Mouse (Mus musculus) MEL (cell line): ENCODE data around the gene Zeb2. TPM values are rescaled to one million over a fixed set of nuclear protein-coding genes. Genes with fewer than 3 reads are reported as not detected.
A peak's percentile ranks its signal among the peaks of the same experiment; 100 is the strongest.

ENCODE experiments used
- DNase-seq: peaks from one replicate; pipeline ENCODE4 v3.0.0; 2011; ENCODE audit warnings: low read depth, low spot score
- H3K27ac ChIP-seq: 2 replicates; pipeline ENCODE4 v1.5.1; 2012; ENCODE audit warnings: low read depth, mild to moderate bottlenecking, control low read depth, low read length, moderate library complexity; ENCODE audit not compliant: control insufficient read depth
- H3K27me3 ChIP-seq, 2 experiments: fragments of 150-350 bp in 1 of 2; sonication (generic) in 1 of 2; 2 replicates each; pipeline ENCODE4 v1.6.1; 2012; ENCODE audit warnings: low read length in 2 of 2, mild to moderate bottlenecking in 2 of 2, improper control_type of control experiment in 1 of 2, moderate library complexity in 1 of 2; ENCODE audit not compliant: insufficient read depth in 2 of 2, control insufficient read depth in 1 of 2
- H3K36me3 ChIP-seq, 2 experiments: 2 replicates each; pipeline ENCODE4 v1.6.1; 2012 to 2014; ENCODE audit warnings: low read length in 2 of 2, improper control_type of control experiment in 1 of 2, inconsistent platforms in 1 of 2, mild to moderate bottlenecking in 1 of 2; ENCODE audit not compliant: insufficient read depth in 2 of 2, control insufficient read depth in 1 of 2
- H3K4me1 ChIP-seq, 2 experiments: fragments of 150-350 bp in 1 of 2; sonication (generic) in 1 of 2; 2 replicates each; pipeline ENCODE4 v1.6.1; 2012; ENCODE audit warnings: low read length in 2 of 2, improper control_type of control experiment in 1 of 2, mild to moderate bottlenecking in 1 of 2; ENCODE audit not compliant: insufficient read depth in 2 of 2, control insufficient read depth in 1 of 2
- H3K4me3 ChIP-seq, 2 experiments: fragments of 150-350 bp in 1 of 2; sonication (generic) in 1 of 2; 2 replicates each; pipeline ENCODE4 v1.5.1; 2012; ENCODE audit warnings: low read depth in 2 of 2, low read length in 2 of 2, mild to moderate bottlenecking in 2 of 2, moderate library complexity in 2 of 2, control low read depth in 1 of 2, improper control_type of control experiment in 1 of 2; ENCODE audit not compliant: control insufficient read depth in 1 of 2, insufficient read depth in 1 of 2
- H3K79me2 ChIP-seq: 2 replicates; pipeline ENCODE4 v1.6.1; 2012; ENCODE audit warnings: mild to moderate bottlenecking, low read length, moderate library complexity; ENCODE audit not compliant: control insufficient read depth, poor library complexity, insufficient read depth
- H3K9ac ChIP-seq: 2 replicates; pipeline ENCODE4 v1.6.1; 2012; ENCODE audit warnings: low read depth, mild to moderate bottlenecking, control low read depth, low read length, moderate library complexity; ENCODE audit not compliant: control insufficient read depth, poor library complexity, severe bottlenecking
- H3K9me3 ChIP-seq: fragments of 150-350 bp; sonication (generic); replicated peaks from 2 replicates; pipeline ENCODE4 v1.6.1; 2012; ENCODE audit warnings: mild to moderate bottlenecking, low read length, improper control_type of control experiment, moderate library complexity; ENCODE audit not compliant: insufficient read depth
- BHLHE40 ChIP-seq: IDR thresholded peaks from 2 replicates; pipeline ENCODE4 v1.6.1; 2012; ENCODE audit warnings: low read depth, mild to moderate bottlenecking, inconsistent platforms, low read length, improper control_type of control experiment, borderline replicate concordance
- CHD1 ChIP-seq: IDR thresholded peaks from 2 replicates; pipeline ENCODE4 v1.6.1; 2012; ENCODE audit warnings: low read depth, mild to moderate bottlenecking, inconsistent platforms, low read length, improper control_type of control experiment
- ETS1 ChIP-seq: IDR thresholded peaks from 2 replicates; pipeline ENCODE4 v1.6.1; 2012; ENCODE audit warnings: low read depth, mild to moderate bottlenecking, inconsistent platforms, low read length, improper control_type of control experiment, moderate library complexity
- GABPA ChIP-seq: IDR thresholded peaks from 2 replicates; pipeline ENCODE4 v1.6.1; 2012; ENCODE audit warnings: low read depth, mild to moderate bottlenecking, inconsistent platforms, low read length, improper control_type of control experiment, moderate library complexity
- GATA1 ChIP-seq: IDR thresholded peaks from 2 replicates; pipeline ENCODE4 v1.6.1; 2011; ENCODE audit warnings: low read depth, low read length, improper control_type of control experiment
- HCFC1 ChIP-seq: IDR thresholded peaks from 2 replicates; pipeline ENCODE4 v1.6.1; 2012; ENCODE audit warnings: low read depth, mild to moderate bottlenecking, inconsistent platforms, low read length, improper control_type of control experiment, moderate library complexity
- MAFK ChIP-seq: IDR thresholded peaks from 2 replicates; pipeline ENCODE4 v1.6.1; 2011; ENCODE audit warnings: low read depth, mild to moderate bottlenecking, low read length, improper control_type of control experiment, borderline replicate concordance
- MXI1 ChIP-seq: IDR thresholded peaks from 2 replicates; pipeline ENCODE4 v1.6.1; 2011; ENCODE audit warnings: mild to moderate bottlenecking, low read depth, low read length, improper control_type of control experiment
- RCOR1 ChIP-seq: IDR thresholded peaks from 2 replicates; pipeline ENCODE4 v1.6.1; 2012; ENCODE audit warnings: low read depth, mild to moderate bottlenecking, inconsistent platforms, low read length, improper control_type of control experiment
- TAL1 ChIP-seq: IDR thresholded peaks from 2 replicates; pipeline ENCODE4 v1.6.1; 2012; ENCODE audit warnings: mild to moderate bottlenecking, inconsistent platforms, low read length, moderate library complexity, mixed read lengths
- ZC3H11A ChIP-seq: IDR thresholded peaks from 2 replicates; pipeline ENCODE4 v1.6.1; 2012; ENCODE audit warnings: low read depth, mild to moderate bottlenecking, inconsistent platforms, low read length, improper control_type of control experiment
- ZKSCAN1 ChIP-seq: IDR thresholded peaks from 2 replicates; pipeline ENCODE4 v1.6.1; 2012; ENCODE audit warnings: low read depth, mild to moderate bottlenecking, inconsistent platforms, low read length, improper control_type of control experiment, moderate library complexity
- ZMIZ1 ChIP-seq: IDR thresholded peaks from 2 replicates; pipeline ENCODE4 v1.6.1; 2012; ENCODE audit warnings: low read depth, mild to moderate bottlenecking, inconsistent platforms, low read length, improper control_type of control experiment, moderate library complexity
- ZNF384 ChIP-seq: IDR thresholded peaks from 2 replicates; pipeline ENCODE4 v1.6.1; 2012; ENCODE audit warnings: low read depth, mild to moderate bottlenecking, inconsistent platforms, low read length, improper control_type of control experiment
- polyA plus RNA-seq, 2 experiments: library from polyadenylated mRNA; stranded (reverse) in 1 of 2; unstranded in 1 of 2; fragments of >175 nt in 1 of 2; fragments of >200 nt in 1 of 2; gene quantifications; 2 replicates each; pipeline versions ENCODE4 v1.2.1 to v1.2.4; 2012; ENCODE audit warnings: low replicate concordance in 2 of 2, low read depth in 1 of 2; ENCODE audit not compliant: insufficient read length in 2 of 2, insufficient read depth in 1 of 2, missing spikeins in 1 of 2
- total RNA-seq: library from RNA; depleted of rRNA; stranded (reverse); fragments of 300-350 nt; gene quantifications from 2 replicates; pipeline ENCODE4 v1.2.3, GENCODE M21; 2012

Gene Zeb2
- total and polyA plus RNA-seq, 3 experiments = 12.8 to 12.9 TPM; not detected in 1

DNA sequence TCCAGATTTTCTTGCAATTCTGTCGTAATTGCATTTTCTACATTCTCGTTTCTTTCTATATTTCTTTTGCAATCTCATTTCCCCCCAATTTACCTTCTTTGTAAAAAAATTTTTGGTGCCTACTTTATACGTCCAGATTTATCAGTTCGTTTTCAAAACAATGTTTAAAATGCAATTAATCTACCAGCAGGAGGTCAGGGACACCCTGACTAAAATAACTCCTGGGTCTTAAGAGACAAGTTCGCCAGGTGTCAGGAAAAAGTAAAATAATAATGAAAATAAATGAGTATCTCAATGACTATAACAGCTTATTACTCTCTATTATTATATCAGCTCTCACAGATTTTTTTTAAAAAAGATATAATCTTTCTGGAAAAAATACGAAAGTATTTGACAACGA is 397 bp upstream of the Zeb2 start:
- no peak overlapping the region for H3K27ac ChIP-seq
- peaks cover 0 to 2% of the 10 kb centered on the region in 2 experiments; a peak in 2 of 4 replicates for H3K36me3 ChIP-seq
- H3K4me1 ChIP-seq = peaks cover 2 to 3% of the 10 kb centered on the region in 2 experiments; a peak in 2 of 4 replicates
- H3K9ac ChIP-seq = peak overlapping the region; percentile 64
- H3K9me3 ChIP-seq = no peaks in the 10 kb centered on the region
- TF ChIP-seq RCOR1 (no peak), ZKSCAN1 (no peak), GABPA (no peak), MAFK (no peak)
- H3K27me3 ChIP-seq = no peaks in the 10 kb centered on the region
- no peak for DNase-seq
- peak overlapping the region; percentile 64 to 94 for H3K4me3 ChIP-seq
- peaks cover 3% of the 10 kb centered on the region for H3K79me2 ChIP-seq

DNA sequence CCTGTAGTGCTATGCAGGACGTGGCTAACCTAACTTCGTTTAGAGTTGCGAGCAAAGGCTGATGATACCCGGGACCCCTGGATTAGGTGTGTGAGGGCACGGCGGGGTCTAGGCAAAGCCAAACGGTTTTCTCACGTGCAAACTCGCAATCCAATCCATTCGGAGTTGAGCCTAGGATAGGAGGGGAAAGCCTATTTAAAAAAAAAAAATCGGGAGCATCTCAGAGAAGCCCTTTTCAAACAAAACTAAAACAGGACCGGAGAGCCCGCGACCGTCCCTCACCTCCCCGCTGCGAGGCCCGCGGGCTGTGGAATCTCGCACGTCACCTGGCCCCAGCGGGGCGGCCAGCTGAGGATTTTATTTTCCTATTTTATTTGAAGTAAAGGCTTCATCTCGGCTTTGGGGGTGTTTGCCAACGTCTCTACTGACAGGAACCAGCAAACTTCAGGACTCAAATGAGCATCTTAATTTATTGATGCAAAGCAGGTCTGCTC is 617 bp downstream of the Zeb2 start:
- peaks cover 2 to 3% of the 10 kb centered on the region in 2 experiments; a peak in 2 of 4 replicates for H3K4me1 ChIP-seq
- peak overlapping the region; percentile 82 for H3K9ac ChIP-seq
- H3K79me2 ChIP-seq = peaks cover 11% of the 10 kb centered on the region
- H3K27me3 ChIP-seq = no peaks in the 10 kb centered on the region
- H3K9me3 ChIP-seq = no peaks in the 10 kb centered on the region
- DNase-seq = peak; percentile 44
- peak overlapping the region; percentile 37 for H3K27ac ChIP-seq
- H3K4me3 ChIP-seq = peak overlapping the region; percentile 89 to 94
- no peak for TF ChIP-seq ZMIZ1
- no peak for TF ChIP-seq RCOR1
- no peak for TF ChIP-seq ZC3H11A
- TF ChIP-seq HCFC1 = no peak
- TF ChIP-seq TAL1 = no peak
- no peak for TF ChIP-seq ETS1
- TF ChIP-seq GATA1 = no peak
- peak; percentile 60; the same call in 1 of the 2 replicates for TF ChIP-seq BHLHE40
- TF ChIP-seq MXI1 = 0 out of 2 replicates have a peak, but pooled peaks have one; percentile 15
- no peak for TF ChIP-seq CHD1
- 0 out of 2 replicates have a peak, but pooled peaks have one; percentile 43 for TF ChIP-seq ZNF384
- peaks cover 0 to 2% of the 10 kb centered on the region in 2 experiments; a peak in 2 of 4 replicates for H3K36me3 ChIP-seq
